Mouse (Mus musculus) limb, embryonic 14.5 days (tissue): ENCODE measurements around the gene Taf13. TPM values are rescaled to one million over a fixed set of nuclear protein-coding genes. Genes with fewer than 3 reads are reported as not detected.

Experiments used
- ATAC-seq: fragments of 200-750 bp; cut with Nextera tagmentation; 2 replicates; pipeline ENCODE4 v1.8.0; 2017; ENCODE audit warnings: low read depth, moderate number of reproducible peaks, moderate TSS enrichment; ENCODE audit not compliant: low FRiP score
- DNase-seq: peaks from one replicate; pipeline ENCODE4 v3.0.0-alpha.2; 2015; ENCODE audit warnings: low spot score
- H3K27ac ChIP-seq: fragments of 300-500 bp; sonication (generic); replicated peaks from 2 replicates; pipeline ENCODE4 v1.5.1; 2014; ENCODE audit warnings: low read depth, mild to moderate bottlenecking, low read length, moderate library complexity, mixed read lengths
- H3K27me3 ChIP-seq: fragments of 300-500 bp; sonication (generic); 2 replicates; pipeline ENCODE4 v1.6.1; 2014; ENCODE audit warnings: low read length, mixed read lengths; ENCODE audit not compliant: control insufficient read depth, insufficient read depth
- H3K36me3 ChIP-seq: fragments of 300-500 bp; sonication (generic); 2 replicates; pipeline ENCODE4 v1.6.1; 2014; ENCODE audit warnings: mild to moderate bottlenecking, low read length, moderate library complexity, mixed read lengths; ENCODE audit not compliant: control insufficient read depth, insufficient read depth
- H3K4me1 ChIP-seq: fragments of 300-500 bp; sonication (generic); 2 replicates; pipeline ENCODE4 v1.6.1; 2014; ENCODE audit warnings: antibody characterized with exemption, low read length, mixed read lengths; ENCODE audit not compliant: control insufficient read depth, insufficient read depth
- H3K4me2 ChIP-seq: fragments of 300-500 bp; sonication (generic); replicated peaks from 2 replicates; pipeline ENCODE4 v1.6.1; 2014; ENCODE audit warnings: low read depth, mild to moderate bottlenecking, low read length, moderate library complexity; ENCODE audit not compliant: severe bottlenecking
- H3K4me3 ChIP-seq: fragments of 300-500 bp; sonication (generic); replicated peaks from 2 replicates; pipeline ENCODE4 v1.5.1; 2014; ENCODE audit warnings: low read length
- H3K9ac ChIP-seq: fragments of 300-500 bp; sonication (generic); 2 replicates; pipeline ENCODE4 v1.6.1; 2014; ENCODE audit warnings: mild to moderate bottlenecking, low read depth, low read length, moderate library complexity; ENCODE audit not compliant: severe bottlenecking
- H3K9me3 ChIP-seq: fragments of 300-500 bp; sonication (generic); 2 replicates; pipeline ENCODE4 v1.6.1; 2016; ENCODE audit warnings: low read length; ENCODE audit not compliant: control insufficient read depth
- POLR2A ChIP-seq: fragments of 200-500 bp; IDR thresholded peaks from 2 replicates; pipeline ENCODE4 v1.8.0; 2012; ENCODE audit warnings: inconsistent platforms, mild to moderate bottlenecking, moderate library complexity, borderline replicate concordance; ENCODE audit not compliant: insufficient read depth, insufficient read length; ENCODE audit errors: extremely low read depth
- WGBS: fragments of 180-500 bp; shearing (Covaris S2); extraction: QIAGEN DNeasy Blood & Tissue Kit; methylation state at CpG from one replicate; pipeline ENCODE4 v1.1.7; 2014; 5-methylcytosine and 5-hydroxymethylcytosine counted together
- polyA plus RNA-seq, 2 experiments: library from polyadenylated mRNA; depleted of rRNA in 1 of 2; stranded (reverse) in 1 of 2; unstranded in 1 of 2; fragments of >200 nt; fragmentation: Nextera tagmentation in 1 of 2; extraction: Ambion mirVana in 1 of 2; gene quantifications; 2 replicates each; pipeline versions ENCODE4 v1.2.1 to v1.2.3; 2012 to 2014

The Taf13 gene
- polyA plus RNA-seq, 2 experiments, result 25.7 to 40.4 TPM

DNA sequence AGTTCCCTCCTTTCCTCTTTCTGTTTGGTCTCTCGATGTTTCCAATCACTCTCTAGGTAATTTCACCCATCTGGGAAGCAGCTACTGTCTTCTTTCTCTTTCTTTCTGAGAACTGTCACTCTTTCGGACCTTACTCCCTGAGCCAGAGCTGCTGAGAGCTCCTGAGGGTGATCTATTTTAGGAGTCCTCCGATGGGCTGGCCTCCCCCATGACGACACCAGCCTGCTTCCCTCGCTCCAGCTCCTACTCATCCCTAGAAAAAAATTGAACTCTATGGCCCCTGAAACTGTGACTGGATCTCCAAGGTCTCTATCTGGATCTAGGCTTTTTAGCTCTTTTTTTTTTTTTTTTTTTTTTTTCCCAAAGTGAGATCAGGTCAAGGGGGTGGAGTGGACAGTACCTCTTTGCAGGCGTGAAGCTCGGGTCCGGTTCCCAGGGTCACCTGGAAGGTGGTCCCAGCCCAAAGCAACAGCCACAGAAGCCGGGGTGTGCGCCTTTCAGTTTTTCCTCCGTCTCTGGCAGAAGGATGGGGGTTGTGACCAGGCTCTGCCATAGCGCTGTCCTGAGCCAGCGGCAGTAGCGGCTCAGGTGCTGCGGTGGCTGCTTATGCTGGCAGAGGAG, 35.5 kb upstream of the Taf13 start:
- 8% methylated on average over 15 of the region's 15 CpGs for WGBS
- peak overlapping the region; percentile 44 for H3K4me3 ChIP-seq
- no peaks in the 10 kb centered on the region for H3K36me3 ChIP-seq
- no peaks in the 10 kb centered on the region for H3K9me3 ChIP-seq
- TF ChIP-seq POLR2A, result no peak
- DNase-seq (no peak), ATAC-seq (no peak)
- no peak overlapping the region for H3K27ac ChIP-seq
- peaks cover 8% of the 10 kb centered on the region; the same call in 1 of the 2 replicates for H3K4me1 ChIP-seq
- peak overlapping the region; percentile 40; the same call in 1 of the 2 replicates for H3K9ac ChIP-seq
- H3K27me3 ChIP-seq, result peaks cover 22% of the 10 kb centered on the region
- H3K4me2 ChIP-seq, result peak overlapping the region; percentile 74

DNA sequence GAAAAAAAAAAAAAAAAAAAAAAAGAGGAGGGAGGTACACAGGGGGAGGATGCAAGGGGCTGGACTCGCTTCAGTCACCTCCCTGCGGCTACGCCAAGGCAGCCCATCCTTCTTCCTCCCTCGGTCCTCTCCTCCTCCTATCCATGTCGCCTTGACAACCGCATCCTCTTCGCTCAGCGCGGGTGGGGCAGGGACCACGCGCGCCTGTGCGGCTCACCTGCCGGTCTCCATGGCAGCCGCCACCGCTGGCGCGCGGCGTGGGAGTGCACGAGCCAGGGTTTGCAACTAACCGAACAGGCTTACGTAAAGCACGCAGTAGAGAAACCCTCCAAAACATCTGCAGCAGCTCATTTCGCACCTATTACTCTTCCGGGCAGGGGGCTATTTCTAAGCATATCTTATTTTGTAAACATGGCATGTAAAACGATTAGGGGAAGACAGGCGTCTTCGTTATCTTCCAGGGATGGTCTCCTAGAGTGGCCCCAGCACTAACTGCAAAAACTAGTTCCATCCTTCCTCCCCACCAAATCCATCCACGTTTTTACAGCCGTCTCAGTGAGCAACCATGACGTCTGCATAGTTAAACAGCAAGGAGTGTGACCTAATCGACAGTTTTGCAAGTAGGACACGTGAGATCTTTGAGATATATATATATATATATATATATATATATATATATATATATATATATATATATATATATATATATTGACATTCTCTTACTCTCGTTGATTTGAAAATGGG, 34.8 kb upstream of the Taf13 start, which contains the start of gene 5330417C22Rik:
TSS of gene 5330417C22Rik (minus strand) at position 20 of the 744 bp plus-strand sequence.
- H3K4me1 ChIP-seq, result peaks cover 8% of the 10 kb centered on the region; the same call in 1 of the 2 replicates
- no peaks in the 10 kb centered on the region for H3K9me3 ChIP-seq
- H3K27me3 ChIP-seq, result peaks cover 22% of the 10 kb centered on the region
- DNase-seq, result peak; percentile 20
- no peaks in the 10 kb centered on the region for H3K36me3 ChIP-seq
- WGBS, result 3% methylated on average over 28 of the region's 35 CpGs
- peak within 1 kb of the TSS; percentile 74 for H3K4me2 ChIP-seq
- H3K27ac ChIP-seq, result no peak within 1 kb of the TSS
- peak within 1 kb of the TSS; percentile 40; the same call in 1 of the 2 replicates for H3K9ac ChIP-seq
- H3K4me3 ChIP-seq, result peak within 1 kb of the TSS; percentile 44
- ATAC-seq, result peak; percentile 64
- no peak for TF ChIP-seq POLR2A

GRCm38 (mm10) chr3:108537303-108537702, 34.2 kb upstream of the Taf13 start:
- no peak for TF ChIP-seq POLR2A
- H3K4me3 ChIP-seq, result no peak overlapping the region; the same call in 1 of the 2 replicates
- no peak overlapping the region for H3K27ac ChIP-seq
- peak overlapping the region; percentile 45 for H3K4me2 ChIP-seq
- no peaks in the 10 kb centered on the region for H3K9me3 ChIP-seq
- H3K27me3 ChIP-seq, result peaks cover 22% of the 10 kb centered on the region
- peak; percentile 94 for DNase-seq
- H3K36me3 ChIP-seq, result no peaks in the 10 kb centered on the region
- H3K4me1 ChIP-seq, result peaks cover 8% of the 10 kb centered on the region; the same call in 1 of the 2 replicates
- no peak overlapping the region for H3K9ac ChIP-seq
- ATAC-seq, result peak; percentile 85
- WGBS, result 4% methylated on average over 17 of the region's 17 CpGs

DNA sequence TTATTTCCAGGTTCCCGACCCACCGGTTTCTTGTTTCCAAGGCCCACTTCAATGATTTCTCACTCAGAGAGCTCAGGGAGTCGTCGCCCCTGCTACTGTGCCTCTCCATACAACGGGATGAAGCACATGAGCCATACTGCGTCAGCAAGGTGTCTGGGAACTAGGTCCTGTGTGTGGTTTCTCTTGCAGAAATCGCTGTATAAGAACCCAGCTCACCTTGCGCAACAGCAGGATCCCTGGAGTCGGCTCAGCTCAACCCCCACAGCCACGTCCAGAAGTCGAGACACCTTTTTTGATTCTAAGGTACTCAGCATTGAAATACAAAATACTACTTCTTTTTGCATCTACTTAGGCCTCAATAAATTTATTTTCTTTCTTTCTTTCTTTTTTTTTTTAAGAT, 29.2 kb upstream of the Taf13 start:
- Histone ChIP-seq H3K4me2 (no peak overlapping the region), H3K9me3 (no peaks in the 10 kb centered on the region), H3K9ac (no peak overlapping the region), H3K27me3 (no peaks in the 10 kb centered on the region), H3K4me1 (0 out of 2 replicates have a peak, but pooled peaks cover 2% of the 10 kb centered on the region), H3K36me3 (no peaks in the 10 kb centered on the region), H3K4me3 (no peak overlapping the region), H3K27ac (no peak overlapping the region)
- WGBS, result 79% methylated on average over 11 of the region's 11 CpGs
- DNase-seq (no peak), ATAC-seq (no peak)
- no peak for TF ChIP-seq POLR2A

GRCm38 (mm10) chr3:108554111-108554561, 17.4 kb upstream of the Taf13 start:
- ATAC-seq, result peak; percentile 62
- Histone ChIP-seq H3K9me3 (no peaks in the 10 kb centered on the region), H3K4me3 (peak overlapping the region; percentile 88), H3K27me3 (no peaks in the 10 kb centered on the region), H3K36me3 (peaks cover 21% of the 10 kb centered on the region), H3K4me1 (peaks cover 6% of the 10 kb centered on the region), H3K9ac (peak overlapping the region; percentile 96), H3K27ac (peak overlapping the region; percentile 91), H3K4me2 (peak overlapping the region; percentile 75)
- WGBS, result under 1% methylated on average over 35 of the region's 42 CpGs
- no peak for DNase-seq
- no peak for TF ChIP-seq POLR2A
